Mouse (Mus musculus) gastrocnemius, adult 8-10 months (tissue): Measurements from ENCODE around the gene Tmprss11g. TPM values are rescaled to one million over a fixed set of nuclear protein-coding genes. Genes with fewer than 3 reads are reported as not detected.

Source experiments
- DNase-seq, 2 experiments: peaks; one replicate each; pipeline ENCODE4 v3.0.0; 2022; ENCODE audit warnings: low spot score in 2 of 2
- total RNA-seq, 4 experiments: library from RNA; stranded (reverse); gene quantifications; 2 replicates each; pipeline ENCODE4 v1.2.4; 2022

Gene Tmprss11g
- not detected for total RNA-seq

GRCm38 (mm10) chr5:86518500-86518899 lies at the start of gene Tmprss11g:
Gene Tmprss11g (minus strand): TSS chr5:86518600.
- no peak for DNase-seq

GRCm38 (mm10) chr5:86546693-86547092 lies 28.3 kb upstream of the Tmprss11g start:
- no peak for DNase-seq

DNA sequence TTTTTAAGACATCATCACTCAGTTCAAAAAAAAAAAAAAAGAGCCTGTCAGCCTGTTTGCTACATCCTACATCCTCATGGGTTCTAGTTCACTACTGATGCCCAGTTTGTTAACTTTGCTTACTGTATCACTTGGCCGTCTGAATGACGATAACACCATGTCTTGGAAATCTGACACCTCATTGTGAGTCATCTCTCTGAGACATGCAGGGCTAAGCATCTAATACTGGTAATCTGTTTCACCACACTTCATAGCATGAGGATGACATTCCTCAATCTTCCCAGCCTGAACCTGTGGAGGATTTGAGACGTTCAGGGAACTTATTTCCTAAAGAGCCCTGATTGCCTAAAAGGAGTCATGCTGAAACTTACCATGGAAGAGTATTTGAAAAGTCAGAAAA lies 22.2 kb upstream of the Tmprss11g start:
- DNase-seq = no peak

DNA sequence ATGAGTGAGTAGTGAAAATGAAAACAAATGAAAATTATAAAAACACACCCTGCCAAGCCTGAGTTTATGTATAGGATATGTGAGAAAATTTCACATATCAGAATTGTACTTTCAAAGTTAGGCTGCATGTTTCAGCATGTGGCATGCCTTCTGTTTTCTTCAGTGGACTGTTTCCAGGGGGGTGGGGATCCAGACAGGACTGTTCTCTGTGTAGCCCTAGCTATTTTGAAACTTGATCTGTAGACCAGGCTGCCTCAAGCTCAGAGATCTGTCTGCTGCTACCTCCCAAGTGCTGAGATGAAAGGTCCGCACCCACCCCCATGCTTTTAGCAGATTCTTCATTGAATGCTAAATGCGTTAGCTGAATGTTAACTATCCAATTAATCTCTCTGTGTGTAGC lies 10.3 kb upstream of the Tmprss11g start:
- no peak for DNase-seq

GRCm38 (mm10) chr5:86511538-86511937 lies 6.9 kb downstream of the Tmprss11g start:
- DNase-seq = no peak

DNA sequence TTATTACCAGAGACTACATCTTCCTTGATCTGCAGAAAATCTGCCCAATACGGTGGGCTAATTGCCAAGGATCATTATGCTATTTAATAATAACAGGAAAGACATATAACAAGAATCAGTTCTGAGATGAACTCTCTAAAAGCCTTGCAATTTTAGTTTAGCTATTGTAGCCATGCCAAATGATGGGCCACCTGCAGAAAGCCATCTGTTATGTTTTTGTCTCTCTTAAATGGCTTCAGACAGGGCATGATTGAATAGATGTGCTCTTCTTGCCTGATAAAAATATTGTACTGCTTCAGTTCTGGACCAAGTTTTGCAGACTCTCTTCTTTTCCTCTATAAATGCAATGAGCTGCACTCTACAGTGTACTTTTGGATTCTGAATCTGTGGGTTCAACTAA lies 24.9 kb downstream of the Tmprss11g start:
- DNase-seq = no peak

GRCm38 (mm10) chr5:86482562-86482961 lies 35.8 kb downstream of the Tmprss11g start:
- no peak for DNase-seq

DNA sequence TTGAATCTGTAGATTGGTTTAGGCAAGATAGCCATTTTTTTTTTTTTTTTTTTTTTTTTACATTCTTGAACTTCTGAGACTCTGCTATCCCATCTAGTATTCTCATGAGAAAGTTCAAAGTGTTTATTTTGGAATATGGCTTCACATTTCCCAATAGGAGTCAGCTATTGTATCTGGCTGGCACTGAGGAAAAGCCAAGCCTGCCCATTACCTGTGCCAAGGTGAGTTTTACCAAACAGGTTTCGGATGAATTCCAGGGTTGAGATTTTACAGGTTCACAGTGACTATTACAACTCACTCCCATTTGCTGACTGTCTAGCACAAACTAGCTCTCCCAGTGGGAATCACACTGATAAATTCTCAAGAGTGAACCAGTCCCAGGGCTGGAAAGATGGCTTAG lies 36.4 kb downstream of the Tmprss11g start:
- no peak for DNase-seq

DNA sequence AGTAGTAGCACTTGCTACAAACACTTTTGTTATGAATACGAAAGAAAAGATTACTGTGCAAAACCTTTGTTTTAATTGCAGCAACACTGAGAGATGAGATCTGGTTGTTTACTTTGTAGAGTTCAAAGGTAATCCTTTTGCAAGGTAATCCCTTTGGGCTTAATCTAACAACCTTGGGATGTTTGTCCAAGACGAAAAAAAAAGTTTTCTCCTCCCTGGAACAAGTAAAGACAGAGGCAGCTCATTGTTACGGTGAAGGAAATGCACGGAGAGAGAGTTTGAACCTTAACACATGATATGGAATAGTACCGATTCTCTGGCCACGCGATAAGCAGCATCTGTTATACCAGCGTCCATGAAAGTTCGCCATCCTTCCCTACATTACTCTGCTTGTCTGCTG lies 44.5 kb downstream of the Tmprss11g start:
- no peak for DNase-seq

DNA sequence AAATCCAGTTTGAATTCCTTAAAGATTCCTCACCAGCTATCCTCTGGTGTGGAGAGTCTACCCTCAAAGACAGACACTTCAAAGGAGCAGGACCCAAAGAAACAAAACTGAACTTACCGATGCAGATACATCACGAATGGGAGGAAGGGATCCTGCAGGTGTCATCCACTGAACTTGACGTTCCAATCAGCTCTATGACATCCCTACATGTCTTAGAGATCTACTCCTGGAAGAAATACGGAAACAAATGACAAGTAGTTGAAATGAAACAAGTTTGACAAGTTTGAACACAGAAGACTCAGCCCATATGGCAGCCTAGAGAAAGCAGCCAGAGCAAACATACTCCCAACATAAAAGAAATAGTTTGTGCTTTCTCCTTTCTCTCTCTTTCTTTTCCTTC lies 49.5 kb downstream of the Tmprss11g start, which contains the start of gene Tmprss11a:
Gene Tmprss11a, minus strand, starts transcription at position 101 of the 400 bp plus-strand sequence.
- DNase-seq = no peak

GRCm38 (mm10) chr5:86439306-86439705 lies 79.1 kb downstream of the Tmprss11g start:
- DNase-seq = no peak

GRCm38 (mm10) chr5:86438548-86438947 lies 79.9 kb downstream of the Tmprss11g start:
- DNase-seq = no peak

Other genes with a start within 250 kb of the Tmprss11g start
- gene Tmprss11c, start 229.3 kb downstream of the Tmprss11g start, total RNA-seq = not detected
- gene Tmprss11d, start 145.2 kb downstream of the Tmprss11g start, total RNA-seq = not detected
- not detected for gene Tmprss11a, start 49.6 kb downstream of the Tmprss11g start, total RNA-seq
- not detected for gene Tmprss11f, start 113.8 kb upstream of the Tmprss11g start, total RNA-seq
- gene Tmprss11b, start 157.8 kb upstream of the Tmprss11g start, total RNA-seq = not detected
- not detected for gene Tmprss11e, start 227.2 kb upstream of the Tmprss11g start, total RNA-seq